Mouse (Mus musculus) embryonic facial prominence, embryonic 14.5 days (tissue): ENCODE results near the gene Igfn1. TPM values are rescaled to one million over a fixed set of nuclear protein-coding genes. Genes with fewer than 3 reads are reported as not detected.

Source experiments
- ATAC-seq: fragments of 200-750 bp; cut with Nextera tagmentation; 2 replicates; pipeline ENCODE4 v1.8.0; 2017; ENCODE audit warnings: low read depth, moderate number of reproducible peaks, moderate TSS enrichment
- DNase-seq: peaks from one replicate; pipeline ENCODE4 v3.0.0-alpha.2; 2015; ENCODE audit warnings: low spot score
- H3K27ac ChIP-seq: fragments of 300-500 bp; sonication (generic); replicated peaks from 2 replicates; pipeline ENCODE4 v1.5.1; 2014; ENCODE audit warnings: low read depth, mild to moderate bottlenecking, low read length, moderate library complexity
- H3K27me3 ChIP-seq: fragments of 300-500 bp; sonication (generic); replicated peaks from 2 replicates; pipeline ENCODE4 v1.6.1; 2014; ENCODE audit warnings: low read length; ENCODE audit not compliant: control insufficient read depth, insufficient read depth
- H3K36me3 ChIP-seq: fragments of 300-500 bp; sonication (generic); 2 replicates; pipeline ENCODE4 v1.6.1; 2014; ENCODE audit warnings: low read length, mixed read lengths; ENCODE audit not compliant: control insufficient read depth, insufficient read depth
- H3K4me1 ChIP-seq: fragments of 300-500 bp; sonication (generic); 2 replicates; pipeline ENCODE4 v1.6.1; 2014; ENCODE audit warnings: antibody characterized with exemption, low read length; ENCODE audit not compliant: control insufficient read depth, insufficient read depth
- H3K4me2 ChIP-seq: fragments of 300-500 bp; sonication (generic); 2 replicates; pipeline ENCODE4 v1.6.1; 2014; ENCODE audit warnings: low read depth, mild to moderate bottlenecking, low read length, moderate library complexity, mixed read lengths
- H3K4me3 ChIP-seq: fragments of 300-500 bp; sonication (generic); 2 replicates; pipeline ENCODE4 v1.5.1; 2014; ENCODE audit warnings: low read depth, mild to moderate bottlenecking, low read length
- H3K9ac ChIP-seq: fragments of 300-500 bp; sonication (generic); 2 replicates; pipeline ENCODE4 v1.6.1; 2014; ENCODE audit warnings: low read depth, mild to moderate bottlenecking, low read length, moderate library complexity, mixed read lengths
- H3K9me3 ChIP-seq: fragments of 300-500 bp; sonication (generic); 2 replicates; pipeline ENCODE4 v1.6.1; 2016; ENCODE audit warnings: low read length; ENCODE audit not compliant: control insufficient read depth
- WGBS: fragments of 180-500 bp; shearing (Covaris S2); extraction: QIAGEN DNeasy Blood & Tissue Kit; methylation state at CpG from one replicate; pipeline ENCODE4 v1.1.7; 2014; 5-methylcytosine and 5-hydroxymethylcytosine counted together
- polyA plus RNA-seq: library from polyadenylated mRNA; unstranded; fragments of >200 nt; fragmentation: Nextera tagmentation; extraction: Ambion mirVana; gene quantifications from 2 replicates; pipeline ENCODE4 v1.2.1, GENCODE M21; 2014

Gene Igfn1
- polyA plus RNA-seq, 1 experiment from 2014 or later = not detected

DNA sequence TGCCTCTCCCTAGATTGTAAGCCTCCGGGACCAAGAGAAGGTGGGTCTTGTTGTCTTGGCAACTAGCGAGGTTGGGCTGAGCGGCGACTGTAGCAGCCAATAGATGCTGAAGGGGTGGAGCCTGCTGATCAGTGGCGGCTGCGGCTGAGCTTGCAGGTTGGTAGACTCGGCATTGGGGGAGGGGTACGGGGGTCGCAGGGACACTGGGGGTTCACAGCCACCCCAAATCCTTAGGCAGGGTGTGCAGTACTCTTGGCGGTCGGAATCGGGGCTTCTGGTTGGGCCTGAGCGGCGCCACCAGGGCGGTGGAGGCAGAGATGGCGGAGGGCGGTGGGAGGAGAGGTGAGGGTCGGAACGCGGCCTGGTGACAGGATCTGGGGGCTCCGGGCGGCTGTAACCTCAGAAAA, 11.8 kb upstream of the Igfn1 start:
- ATAC-seq (peak; percentile 99), DNase-seq (peak; percentile 98)
- H3K9me3 ChIP-seq = no peaks in the 10 kb centered on the region
- peaks cover 12% of the 10 kb centered on the region for H3K4me1 ChIP-seq
- WGBS = 2% methylated on average over 17 of the region's 22 CpGs
- H3K4me2 ChIP-seq = peak overlapping the region; percentile 89
- peak overlapping the region; percentile 86 for H3K9ac ChIP-seq
- H3K27ac ChIP-seq = peak overlapping the region; percentile 80
- no peaks in the 10 kb centered on the region for H3K27me3 ChIP-seq
- H3K36me3 ChIP-seq = peaks cover 29% of the 10 kb centered on the region
- peak overlapping the region; percentile 82 for H3K4me3 ChIP-seq

DNA sequence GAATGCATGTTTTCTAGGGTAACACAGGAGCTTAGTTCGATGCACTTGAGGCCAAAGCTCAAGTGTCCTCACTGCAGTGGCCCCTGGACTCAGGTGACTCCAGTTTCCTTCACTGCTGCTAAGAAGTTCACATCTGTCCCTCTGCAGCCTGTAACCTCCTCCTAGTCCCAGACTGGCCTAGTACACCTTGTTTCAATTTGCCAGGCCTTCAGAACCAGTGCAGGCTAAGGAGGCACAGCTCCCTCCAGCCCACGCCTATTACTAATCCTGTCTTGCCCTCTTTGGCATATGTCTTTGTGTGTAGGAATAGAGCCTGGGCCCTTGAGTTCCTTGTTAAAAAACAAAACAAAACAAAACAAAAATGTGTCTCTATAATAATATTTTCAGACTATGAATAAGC, 11.2 kb upstream of the Igfn1 start:
- H3K4me3 ChIP-seq = peak overlapping the region; percentile 82
- DNase-seq = no peak
- H3K36me3 ChIP-seq = peaks cover 23% of the 10 kb centered on the region
- H3K9ac ChIP-seq = no peak overlapping the region
- no peaks in the 10 kb centered on the region for H3K9me3 ChIP-seq
- H3K27me3 ChIP-seq = no peaks in the 10 kb centered on the region
- 48% methylated on average over 2 of the region's 2 CpGs for WGBS
- peak; percentile 22; the same call in 1 of the 2 replicates for ATAC-seq
- peak overlapping the region; percentile 80; the same call in 1 of the 2 replicates for H3K27ac ChIP-seq
- H3K4me2 ChIP-seq = peak overlapping the region; percentile 89
- H3K4me1 ChIP-seq = peaks cover 12% of the 10 kb centered on the region

DNA sequence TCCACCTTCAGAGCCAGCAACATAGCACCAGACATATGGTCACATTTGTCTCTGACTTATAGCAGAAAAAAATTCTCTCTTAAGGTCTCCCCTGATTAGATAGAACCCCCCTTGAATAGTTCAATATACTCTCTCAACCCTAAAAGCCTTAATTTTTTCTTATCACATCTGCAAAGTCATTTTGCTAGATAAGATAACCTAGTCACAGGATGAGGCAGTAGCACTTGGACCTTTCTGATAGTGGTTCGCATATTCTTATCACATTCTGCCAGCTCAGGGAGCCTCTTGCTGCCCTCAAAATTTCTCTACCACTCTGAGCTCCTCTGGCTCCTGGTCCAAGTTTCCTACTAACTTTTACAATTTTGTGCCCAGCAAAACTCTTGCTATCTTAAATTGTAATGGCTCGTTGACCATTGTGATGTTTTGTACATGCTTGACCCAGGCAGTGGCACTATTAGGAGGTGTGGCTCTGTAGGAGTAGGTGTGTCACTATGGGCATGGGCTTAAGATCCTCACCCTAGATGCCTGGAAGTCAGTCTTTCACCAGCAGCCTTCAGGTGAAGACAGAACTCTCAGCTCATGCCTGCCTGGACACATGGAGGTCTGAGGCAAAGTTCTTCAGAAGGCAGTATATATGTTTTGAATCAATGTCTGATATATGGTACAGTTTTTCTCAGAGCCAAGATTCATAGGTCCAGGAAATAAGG, 8.8 kb upstream of the Igfn1 start:
- no peak for ATAC-seq
- Histone ChIP-seq H3K27ac (no peak overlapping the region), H3K4me2 (no peak overlapping the region), H3K4me1 (peaks cover 12% of the 10 kb centered on the region), H3K36me3 (peaks cover 6% of the 10 kb centered on the region; the same call in 1 of the 2 replicates), H3K9me3 (no peaks in the 10 kb centered on the region), H3K4me3 (no peak overlapping the region), H3K9ac (no peak overlapping the region), H3K27me3 (no peaks in the 10 kb centered on the region)
- no peak for DNase-seq
- WGBS = 86% methylated on average over 2 of the region's 2 CpGs

GRCm38 (mm10) chr1:136013513-136013912, 7.4 kb upstream of the Igfn1 start:
- no peaks in the 10 kb centered on the region for H3K9me3 ChIP-seq
- H3K27ac ChIP-seq = no peak overlapping the region
- no peaks in the 10 kb centered on the region for H3K36me3 ChIP-seq
- no peaks in the 10 kb centered on the region for H3K27me3 ChIP-seq
- H3K4me1 ChIP-seq = peaks cover 4% of the 10 kb centered on the region
- 80% methylated on average over 4 of the region's 4 CpGs for WGBS
- H3K9ac ChIP-seq = no peak overlapping the region
- H3K4me3 ChIP-seq = no peak overlapping the region
- ATAC-seq (no peak), DNase-seq (no peak)
- no peak overlapping the region for H3K4me2 ChIP-seq

DNA sequence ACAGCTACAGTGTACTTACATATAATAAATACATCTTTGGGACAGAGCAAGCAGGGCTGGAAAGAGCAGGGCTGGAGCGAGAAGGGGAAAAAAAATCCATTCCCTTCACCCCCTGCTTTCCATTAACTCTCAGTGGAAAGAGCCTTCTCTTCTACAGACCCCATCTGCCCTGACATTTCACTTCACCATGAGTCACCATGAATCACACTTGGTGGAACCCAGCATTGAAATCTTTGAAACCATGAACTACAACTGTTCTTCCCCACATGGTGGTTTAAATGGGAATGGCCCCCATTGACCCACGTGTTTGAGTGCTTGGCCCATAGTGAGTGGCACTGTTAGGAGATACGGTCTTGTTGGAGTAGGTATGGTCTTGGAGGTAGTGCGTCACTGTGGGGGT, 4.1 kb upstream of the Igfn1 start:
- 0 out of 2 replicates have a peak, but pooled peaks cover 7% of the 10 kb centered on the region for H3K27me3 ChIP-seq
- 92% methylated on average over 4 of the region's 4 CpGs for WGBS
- peaks cover 4% of the 10 kb centered on the region; the same call in 1 of the 2 replicates for H3K4me1 ChIP-seq
- no peak overlapping the region for H3K27ac ChIP-seq
- ATAC-seq (no peak), DNase-seq (no peak)
- H3K4me3 ChIP-seq = no peak overlapping the region
- no peaks in the 10 kb centered on the region for H3K36me3 ChIP-seq
- H3K9me3 ChIP-seq = no peaks in the 10 kb centered on the region
- no peak overlapping the region for H3K9ac ChIP-seq
- no peak overlapping the region for H3K4me2 ChIP-seq

GRCm38 (mm10) chr1:136008159-136008533, 2.0 kb upstream of the Igfn1 start:
- WGBS = 23% methylated on average over 8 of the region's 8 CpGs
- no peak for DNase-seq
- H3K4me3 ChIP-seq = peak overlapping the region; percentile 44
- ATAC-seq = no peak; the same call in 1 of the 2 replicates
- no peaks in the 10 kb centered on the region for H3K36me3 ChIP-seq
- H3K27me3 ChIP-seq = 0 out of 2 replicates have a peak, but pooled peaks cover 7% of the 10 kb centered on the region
- H3K27ac ChIP-seq = no peak overlapping the region
- H3K9me3 ChIP-seq = no peaks in the 10 kb centered on the region
- H3K4me1 ChIP-seq = peaks cover 4% of the 10 kb centered on the region; the same call in 1 of the 2 replicates
- H3K4me2 ChIP-seq = peak overlapping the region; percentile 73
- no peak overlapping the region for H3K9ac ChIP-seq

DNA sequence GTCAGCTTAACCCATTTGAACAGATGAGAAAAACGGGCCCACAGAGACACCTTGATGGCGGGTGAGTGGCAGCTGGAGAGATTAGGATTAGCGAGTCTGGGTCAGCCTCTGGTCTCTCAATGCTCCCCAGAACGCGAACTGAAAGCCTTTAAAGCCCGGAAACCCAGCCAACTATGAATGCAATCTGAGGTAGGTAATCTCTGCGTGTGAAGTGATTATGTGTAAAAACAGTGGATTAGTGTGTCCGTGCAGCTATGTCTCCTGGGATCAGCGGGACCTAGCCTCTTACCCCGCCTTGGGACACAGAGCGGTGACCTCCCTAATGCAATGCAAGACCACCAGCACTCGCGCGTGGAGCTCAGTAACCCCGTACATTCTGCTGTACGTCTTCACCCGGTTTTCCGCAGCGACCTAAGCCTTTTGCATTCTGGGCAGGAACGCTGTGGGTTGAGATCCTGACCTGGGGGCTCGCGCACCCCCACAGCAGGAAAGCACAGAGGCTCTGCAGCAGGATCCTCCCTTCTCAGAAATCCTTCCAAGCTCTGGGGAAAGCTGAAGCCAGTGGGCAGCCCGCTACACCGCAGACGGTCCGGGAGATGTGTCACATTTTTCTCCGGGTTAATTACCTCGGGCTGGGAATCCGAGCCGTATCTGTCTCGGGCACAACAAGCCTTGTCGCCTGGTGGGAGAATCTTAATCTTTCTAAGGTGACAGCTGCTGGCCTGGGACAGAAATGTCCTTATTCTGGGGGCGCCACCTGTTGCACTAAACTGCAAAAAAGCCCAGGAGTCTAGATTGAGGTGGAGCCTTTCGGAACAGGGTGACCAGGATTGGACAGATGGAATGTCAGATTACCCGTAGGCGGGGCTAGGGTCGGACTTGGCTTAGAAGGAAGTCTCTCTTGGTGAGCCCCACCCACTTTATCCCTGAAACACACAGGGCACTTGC, 1.3 kb upstream of the Igfn1 start, which contains the start of gene Tmem9:
Gene Tmem9, plus strand, starts transcription at position 940 of the 948 bp plus-strand sequence.
- 0 out of 2 replicates have a peak, but pooled peaks cover 7% of the 10 kb centered on the region for H3K27me3 ChIP-seq
- H3K27ac ChIP-seq = no peak within 1 kb of the TSS
- H3K9ac ChIP-seq = peak within 1 kb of the TSS; percentile 40
- H3K4me3 ChIP-seq = peak within 1 kb of the TSS; percentile 44
- H3K36me3 ChIP-seq = no peaks in the 10 kb centered on the region
- WGBS = 2% methylated on average over 37 of the region's 37 CpGs
- DNase-seq = peak; percentile 91
- H3K4me1 ChIP-seq = peaks cover 4% of the 10 kb centered on the region; the same call in 1 of the 2 replicates
- ATAC-seq = peak; percentile 93
- no peaks in the 10 kb centered on the region for H3K9me3 ChIP-seq
- H3K4me2 ChIP-seq = peak within 1 kb of the TSS; percentile 73

GRCm38 (mm10) chr1:136001438-136001837, 4.7 kb downstream of the Igfn1 start:
- 79% methylated on average over 2 of the region's 2 CpGs for WGBS
- Histone ChIP-seq H3K9me3 (no peaks in the 10 kb centered on the region), H3K4me1 (no peaks in the 10 kb centered on the region), H3K4me2 (no peak overlapping the region), H3K27me3 (no peaks in the 10 kb centered on the region), H3K9ac (no peak overlapping the region), H3K36me3 (no peaks in the 10 kb centered on the region), H3K27ac (no peak overlapping the region), H3K4me3 (no peak overlapping the region)
- ATAC-seq (no peak), DNase-seq (no peak)
